Mouse (Mus musculus) gastrocnemius, adult 2 months (tissue): ENCODE measurements around the gene Nr2c2ap. TPM values are rescaled to one million over a fixed set of nuclear protein-coding genes. Genes with fewer than 3 reads are reported as not detected.

Experiments
- DNase-seq: peaks from one replicate; pipeline ENCODE4 v3.0.0; 2022
- H3K27ac ChIP-seq: fragments of 200-600 bp; 2 replicates; pipeline ENCODE4 v1.8.1; 2022; ENCODE audit warnings: mild to moderate bottlenecking
- H3K4me3 ChIP-seq: fragments of 200-600 bp; 2 replicates; pipeline ENCODE4 v1.8.1; 2022; ENCODE audit warnings: mild to moderate bottlenecking, moderate library complexity
- CTCF ChIP-seq: fragments of 200-600 bp; IDR thresholded peaks from 2 replicates; pipeline ENCODE4 v1.8.1; 2022; ENCODE audit warnings: antibody characterized with exemption, mild to moderate bottlenecking, moderate library complexity
- intact Hi-C: fragments of 180-260 bp; cut with DNase I; formaldehyde crosslinking; loops from one replicate; pipeline ENCODE4 v1.15.1; 2025
- total RNA-seq, 2 experiments: library from RNA; stranded (reverse); gene quantifications; 2 replicates each; pipeline ENCODE4 v1.2.3; 2021

Nr2c2ap gene
- total RNA-seq, 2 experiments from 2014 or later = 4.3 to 6.5 TPM

GRCm38 (mm10) chr8:70157240-70157800 lies 26.2 kb downstream of the Nr2c2ap start:
- intact Hi-C loops = no loop called here
- no peak for TF ChIP-seq CTCF
- no peak overlapping the region for H3K27ac ChIP-seq
- H3K4me3 ChIP-seq = no peak overlapping the region
- no peak for DNase-seq

GRCm38 (mm10) chr8:70158069-70158853 lies 27.1 kb downstream of the Nr2c2ap start:
- peak overlapping the region; percentile 20; the same call in 1 of the 2 replicates for H3K27ac ChIP-seq
- intact Hi-C loops = no loop called here
- DNase-seq = peak; percentile 78
- no peak for TF ChIP-seq CTCF
- peak overlapping the region; percentile 78 for H3K4me3 ChIP-seq

- no peak for TF ChIP-seq CTCF
- intact Hi-C loops = no loop called here
- H3K4me3 ChIP-seq = no peak overlapping the region
- DNase-seq = no peak
- no peak overlapping the region for H3K27ac ChIP-seq
Observed at GRCm38 (mm10) chr8:70159211-70159610, 28.1 kb downstream of the Nr2c2ap start.

- intact Hi-C loops = no loop called here
- no peak for DNase-seq
- TF ChIP-seq CTCF = no peak
- no peak overlapping the region for H3K27ac ChIP-seq
- H3K4me3 ChIP-seq = no peak overlapping the region
Observed at GRCm38 (mm10) chr8:70160015-70160414, 28.9 kb downstream of the Nr2c2ap start.

GRCm38 (mm10) chr8:70163316-70163715 lies 32.2 kb downstream of the Nr2c2ap start:
- no peak for TF ChIP-seq CTCF
- Histone ChIP-seq H3K4me3 (no peak overlapping the region), H3K27ac (no peak overlapping the region)
- no peak for DNase-seq
- intact Hi-C loops = no loop called here

- DNase-seq = peak; percentile 78
- H3K4me3 ChIP-seq = peak overlapping the region; percentile 41
- no peak overlapping the region for H3K27ac ChIP-seq
- TF ChIP-seq CTCF = peak; percentile 93
- intact Hi-C loops = loop anchor here (1.0 to 5.0 kb wide), 2 partner anchors 62 to 79 kb away; no protein-coding TSS in a partner anchor
Observed at GRCm38 (mm10) chr8:70166504-70167110, 35.5 kb downstream of the Nr2c2ap start.

- Histone ChIP-seq H3K27ac (no peak overlapping the region), H3K4me3 (no peak overlapping the region)
- intact Hi-C loops = loop anchor here (5.0 kb wide), 1 partner anchor 248 kb away; no protein-coding TSS in a partner anchor
- no peak for TF ChIP-seq CTCF
- no peak for DNase-seq
Observed at GRCm38 (mm10) chr8:70170116-70170515, 39.0 kb downstream of the Nr2c2ap start.

- Histone ChIP-seq H3K27ac (no peak overlapping the region), H3K4me3 (no peak overlapping the region)
- no peak for TF ChIP-seq CTCF
- no peak for DNase-seq
- intact Hi-C loops = loop anchor here (5.0 kb wide), 1 partner anchor 248 kb away; no protein-coding TSS in a partner anchor
Observed at GRCm38 (mm10) chr8:70170748-70171147, 39.6 kb downstream of the Nr2c2ap start.

GRCm38 (mm10) chr8:70171240-70171639 lies 40.1 kb downstream of the Nr2c2ap start:
- Histone ChIP-seq H3K4me3 (no peak overlapping the region), H3K27ac (no peak overlapping the region)

GRCm38 (mm10) chr8:70172043-70172681 lies 41.0 kb downstream of the Nr2c2ap start, which contains the start of gene Tmem161a:
TSS of gene Tmem161a (plus strand) at chr8:70172356.
- DNase-seq = peak; percentile 94
- intact Hi-C loops = loop anchor here (2.0 to 5.0 kb wide), 2 partner anchors 33 to 250 kb away; partner anchors contain the start of genes Borcs8, Mef2b and Rfxank
- Histone ChIP-seq H3K4me3 (peak within 1 kb of the TSS; percentile 91), H3K27ac (peak within 1 kb of the TSS; percentile 95)
- TF ChIP-seq CTCF = 0 out of 2 replicates have a peak, but pooled peaks have one; percentile 2

More at GRCm38 (mm10) chr8:70171240-70171639, 40.1 kb downstream of the Nr2c2ap start:
- TF ChIP-seq CTCF = no peak
- intact Hi-C loops = loop anchor here (5.0 kb wide), 1 partner anchor 249 kb away; no protein-coding TSS in a partner anchor
- no peak for DNase-seq

- peak overlapping the region; percentile 19; the same call in 1 of the 2 replicates for H3K4me3 ChIP-seq
- no peak overlapping the region for H3K27ac ChIP-seq
- no peak for TF ChIP-seq CTCF
- intact Hi-C loops = loop anchor here (2.0 to 5.0 kb wide), 2 partner anchors 35 to 251 kb away; partner anchors contain the start of genes Borcs8, Mef2b and Rfxank
- DNase-seq = no peak
Observed at GRCm38 (mm10) chr8:70173320-70173719, 42.2 kb downstream of the Nr2c2ap start.

- no peak for DNase-seq
- intact Hi-C loops = loop anchor here (5.0 kb wide), 1 partner anchor 252 kb away; no protein-coding TSS in a partner anchor
- Histone ChIP-seq H3K27ac (no peak overlapping the region), H3K4me3 (no peak overlapping the region)
- TF ChIP-seq CTCF = no peak
Observed at GRCm38 (mm10) chr8:70174079-70174478, 42.9 kb downstream of the Nr2c2ap start.
